Mouse (Mus musculus): ENCODE measurements at regions not wholly inside any gene's neighbourhood (a gene's known extent, or its start where the extent isn't known, plus 50 kb on each side); places are given as distances from the start of the nearest gene placed in this dataset.

- WGBS, result 57% methylated on average over 1 of the region's 1 CpGs
Measured at GRCm38 (mm10) chr16:75381191-75381590, 204.7 kb downstream of the Lipi start.

GRCm38 (mm10) chr16:75369700-75370099, 216.2 kb downstream of the Lipi start:
- no peaks in the 10 kb centered on the region for H3K4me1 ChIP-seq (ENCODE audit: control insufficient read depth, insufficient read depth, low read length)
- WGBS, result 70% methylated on average over 5 of the region's 5 CpGs
- ATAC-seq (ENCODE audit: insufficient number of reproducible peaks, insufficient read depth, low FRiP score, low read depth), result no peak
- H3K9ac ChIP-seq (replicated peaks; ENCODE audit: low read depth, low read length), result no peak overlapping the region
- H3K4me3 ChIP-seq (ENCODE audit: low read depth, low read length), result no peak overlapping the region
- H3K27me3 ChIP-seq (ENCODE audit: control insufficient read depth, insufficient read depth, low read length), result no peaks in the 10 kb centered on the region
- H3K9me3 ChIP-seq (ENCODE audit: control insufficient read depth, low read depth, low read length), result no peaks in the 10 kb centered on the region
- H3K36me3 ChIP-seq (ENCODE audit: control insufficient read depth, insufficient read depth, low read length), result no peaks in the 10 kb centered on the region
- H3K4me2 ChIP-seq (replicated peaks; ENCODE audit: low read depth, low read length), result no peak overlapping the region
- no peak overlapping the region for H3K27ac ChIP-seq (ENCODE audit: low read length)

More at GRCm38 (mm10) chr16:75381191-75381590, 204.7 kb downstream of the Lipi start:
- Histone ChIP-seq H3K27me3 (ENCODE audit: control insufficient read depth, insufficient read depth, low read length) (no peaks in the 10 kb centered on the region), H3K9ac (replicated peaks; ENCODE audit: low read depth, low read length) (no peak overlapping the region), H3K4me1 (ENCODE audit: control insufficient read depth, insufficient read depth, low read length) (no peaks in the 10 kb centered on the region), H3K4me3 (ENCODE audit: low read depth, low read length) (no peak overlapping the region), H3K9me3 (ENCODE audit: control insufficient read depth, low read depth, low read length) (no peaks in the 10 kb centered on the region), H3K4me2 (replicated peaks; ENCODE audit: low read depth, low read length) (no peak overlapping the region), H3K36me3 (ENCODE audit: control insufficient read depth, insufficient read depth, low read length) (no peaks in the 10 kb centered on the region), H3K27ac (ENCODE audit: low read length) (no peak overlapping the region)
- no peak for ATAC-seq (ENCODE audit: insufficient number of reproducible peaks, insufficient read depth, low FRiP score, low read depth)

- Histone ChIP-seq H3K36me3 (ENCODE audit: control insufficient read depth, insufficient read depth, low read length) (no peaks in the 10 kb centered on the region), H3K4me2 (replicated peaks; ENCODE audit: low read depth, low read length) (no peak overlapping the region), H3K4me3 (ENCODE audit: low read depth, low read length) (no peak overlapping the region), H3K9me3 (ENCODE audit: control insufficient read depth, low read depth, low read length) (no peaks in the 10 kb centered on the region), H3K4me1 (ENCODE audit: control insufficient read depth, insufficient read depth, low read length) (no peaks in the 10 kb centered on the region), H3K27me3 (ENCODE audit: control insufficient read depth, insufficient read depth, low read length) (no peaks in the 10 kb centered on the region), H3K27ac (ENCODE audit: low read length) (no peak overlapping the region), H3K9ac (replicated peaks; ENCODE audit: low read depth, low read length) (no peak overlapping the region)
- no peak for ATAC-seq (ENCODE audit: insufficient number of reproducible peaks, insufficient read depth, low FRiP score, low read depth)
- WGBS, result 60% methylated on average over 4 of the region's 4 CpGs
Measured at GRCm38 (mm10) chr16:75366727-75367126, 219.1 kb downstream of the Lipi start.

- H3K4me1 ChIP-seq (ENCODE audit: control insufficient read depth, insufficient read depth, low read length), result no peaks in the 10 kb centered on the region
- H3K36me3 ChIP-seq (ENCODE audit: control insufficient read depth, insufficient read depth, low read length), result no peaks in the 10 kb centered on the region
- 54% methylated on average over 8 of the region's 8 CpGs for WGBS
Measured at GRCm38 (mm10) chr16:75365361-75365994, 220.4 kb downstream of the Lipi start.

GRCm38 (mm10) chr16:75362095-75362494, 223.8 kb downstream of the Lipi start:
- no peak for ATAC-seq (ENCODE audit: insufficient number of reproducible peaks, insufficient read depth, low FRiP score, low read depth)
- WGBS, result 69% methylated on average over 4 of the region's 4 CpGs
- H3K27me3 ChIP-seq (ENCODE audit: control insufficient read depth, insufficient read depth, low read length), result no peaks in the 10 kb centered on the region
- H3K36me3 ChIP-seq (ENCODE audit: control insufficient read depth, insufficient read depth, low read length), result no peaks in the 10 kb centered on the region
- no peak overlapping the region for H3K9ac ChIP-seq (replicated peaks; ENCODE audit: low read depth, low read length)
- no peaks in the 10 kb centered on the region for H3K4me1 ChIP-seq (ENCODE audit: control insufficient read depth, insufficient read depth, low read length)
- H3K4me3 ChIP-seq (ENCODE audit: low read depth, low read length), result no peak overlapping the region
- H3K9me3 ChIP-seq (ENCODE audit: control insufficient read depth, low read depth, low read length), result no peaks in the 10 kb centered on the region
- no peak overlapping the region for H3K4me2 ChIP-seq (replicated peaks; ENCODE audit: low read depth, low read length)
- no peak overlapping the region for H3K27ac ChIP-seq (ENCODE audit: low read length)

More at GRCm38 (mm10) chr16:75365361-75365994, 220.4 kb downstream of the Lipi start:
- Histone ChIP-seq H3K27ac (ENCODE audit: low read length) (no peak overlapping the region), H3K9ac (replicated peaks; ENCODE audit: low read depth, low read length) (no peak overlapping the region), H3K27me3 (ENCODE audit: control insufficient read depth, insufficient read depth, low read length) (no peaks in the 10 kb centered on the region), H3K4me3 (ENCODE audit: low read depth, low read length) (no peak overlapping the region), H3K9me3 (ENCODE audit: control insufficient read depth, low read depth, low read length) (no peaks in the 10 kb centered on the region), H3K4me2 (replicated peaks; ENCODE audit: low read depth, low read length) (no peak overlapping the region)
- ATAC-seq (ENCODE audit: insufficient number of reproducible peaks, insufficient read depth, low FRiP score, low read depth), result no peak

GRCm38 (mm10) chr16:75360791-75361190, 225.1 kb downstream of the Lipi start:
- 78% methylated on average over 4 of the region's 4 CpGs for WGBS
- Histone ChIP-seq H3K36me3 (ENCODE audit: control insufficient read depth, insufficient read depth, low read length) (no peaks in the 10 kb centered on the region), H3K27me3 (ENCODE audit: control insufficient read depth, insufficient read depth, low read length) (no peaks in the 10 kb centered on the region), H3K4me1 (ENCODE audit: control insufficient read depth, insufficient read depth, low read length) (no peaks in the 10 kb centered on the region), H3K9ac (replicated peaks; ENCODE audit: low read depth, low read length) (no peak overlapping the region), H3K4me2 (replicated peaks; ENCODE audit: low read depth, low read length) (no peak overlapping the region), H3K27ac (ENCODE audit: low read length) (no peak overlapping the region), H3K9me3 (ENCODE audit: control insufficient read depth, low read depth, low read length) (no peaks in the 10 kb centered on the region), H3K4me3 (ENCODE audit: low read depth, low read length) (no peak overlapping the region)
- no peak for ATAC-seq (ENCODE audit: insufficient number of reproducible peaks, insufficient read depth, low FRiP score, low read depth)

GRCm38 (mm10) chr16:75353394-75353793, 232.5 kb downstream of the Lipi start:
- no peak overlapping the region for H3K27ac ChIP-seq (ENCODE audit: low read length)
- no peak overlapping the region for H3K4me3 ChIP-seq (ENCODE audit: low read depth, low read length)
- no peak for ATAC-seq (ENCODE audit: insufficient number of reproducible peaks, insufficient read depth, low FRiP score, low read depth)
- H3K4me1 ChIP-seq (ENCODE audit: control insufficient read depth, insufficient read depth, low read length), result no peaks in the 10 kb centered on the region
- no peaks in the 10 kb centered on the region for H3K36me3 ChIP-seq (ENCODE audit: control insufficient read depth, insufficient read depth, low read length)
- 84% methylated on average over 1 of the region's 1 CpGs for WGBS
- no peak overlapping the region for H3K9ac ChIP-seq (replicated peaks; ENCODE audit: low read depth, low read length)
- H3K9me3 ChIP-seq (ENCODE audit: control insufficient read depth, low read depth, low read length), result no peaks in the 10 kb centered on the region
- H3K27me3 ChIP-seq (ENCODE audit: control insufficient read depth, insufficient read depth, low read length), result no peaks in the 10 kb centered on the region
- no peak overlapping the region for H3K4me2 ChIP-seq (replicated peaks; ENCODE audit: low read depth, low read length)

- 68% methylated on average over 8 of the region's 8 CpGs for WGBS
- H3K27me3 ChIP-seq (ENCODE audit: control insufficient read depth, insufficient read depth, low read length), result no peaks in the 10 kb centered on the region
Measured at GRCm38 (mm10) chr16:75344201-75344927, 241.5 kb downstream of the Lipi start.

More at GRCm38 (mm10) chr16:75344201-75344927, 241.5 kb downstream of the Lipi start:
- no peaks in the 10 kb centered on the region for H3K36me3 ChIP-seq (ENCODE audit: control insufficient read depth, insufficient read depth, low read length)
- no peak overlapping the region for H3K4me2 ChIP-seq (replicated peaks; ENCODE audit: low read depth, low read length)
- H3K27ac ChIP-seq (ENCODE audit: low read length), result no peak overlapping the region
- no peak overlapping the region for H3K9ac ChIP-seq (replicated peaks; ENCODE audit: low read depth, low read length)
- H3K9me3 ChIP-seq (ENCODE audit: control insufficient read depth, low read depth, low read length), result no peaks in the 10 kb centered on the region
- H3K4me1 ChIP-seq (ENCODE audit: control insufficient read depth, insufficient read depth, low read length), result no peaks in the 10 kb centered on the region
- H3K4me3 ChIP-seq (ENCODE audit: low read depth, low read length), result no peak overlapping the region
- ATAC-seq (ENCODE audit: insufficient number of reproducible peaks, insufficient read depth, low FRiP score, low read depth), result no peak

All from stomach, embryonic 14.5 days (tissue).